Mouse (Mus musculus) midbrain, embryonic 10.5 days (tissue): ENCODE measurements around the gene Zhx3. TPM values are rescaled to one million over a fixed set of nuclear protein-coding genes. Genes with fewer than 3 reads are reported as not detected.

Experiments used
- DNase-seq: peaks from one replicate; pipeline ENCODE4 v3.0.0-alpha.2; 2017; ENCODE audit warnings: low spot score
- H3K27ac ChIP-seq: fragments of 300-500 bp; sonication (generic); replicated peaks from 2 replicates; pipeline ENCODE4 v1.5.1; 2016; ENCODE audit warnings: mild to moderate bottlenecking
- H3K27me3 ChIP-seq: fragments of 300-500 bp; sonication (generic); 2 replicates; pipeline ENCODE4 v1.6.1; 2016; ENCODE audit warnings: low read depth, mild to moderate bottlenecking; ENCODE audit not compliant: poor library complexity, severe bottlenecking
- H3K36me3 ChIP-seq: fragments of 300-500 bp; sonication (generic); 2 replicates; pipeline ENCODE4 v1.6.1; 2016; ENCODE audit warnings: mild to moderate bottlenecking, moderate library complexity
- H3K4me1 ChIP-seq: fragments of 300-500 bp; sonication (generic); 2 replicates; pipeline ENCODE4 v1.6.1; 2016
- H3K4me3 ChIP-seq: fragments of 300-500 bp; sonication (generic); 2 replicates; pipeline ENCODE4 v1.5.1; 2016; ENCODE audit warnings: mild to moderate bottlenecking, moderate library complexity
- H3K9me3 ChIP-seq: fragments of 300-500 bp; sonication (generic); replicated peaks from 2 replicates; pipeline ENCODE4 v1.6.1; 2016; ENCODE audit warnings: mild to moderate bottlenecking
- WGBS: fragments of 180-500 bp; shearing (Covaris S2); methylation state at CpG from one replicate; pipeline ENCODE4 v1.1.7; 2016; 5-methylcytosine and 5-hydroxymethylcytosine counted together
- polyA plus RNA-seq: library from polyadenylated mRNA; unstranded; fragments of >200 nt; fragmentation: Nextera tagmentation; extraction: Ambion mirVana; gene quantifications from 2 replicates; pipeline ENCODE4 v1.2.1, GENCODE M21; 2016

The Zhx3 gene
- polyA plus RNA-seq, 1 experiment from 2014 or later, result 5.9 TPM

DNA sequence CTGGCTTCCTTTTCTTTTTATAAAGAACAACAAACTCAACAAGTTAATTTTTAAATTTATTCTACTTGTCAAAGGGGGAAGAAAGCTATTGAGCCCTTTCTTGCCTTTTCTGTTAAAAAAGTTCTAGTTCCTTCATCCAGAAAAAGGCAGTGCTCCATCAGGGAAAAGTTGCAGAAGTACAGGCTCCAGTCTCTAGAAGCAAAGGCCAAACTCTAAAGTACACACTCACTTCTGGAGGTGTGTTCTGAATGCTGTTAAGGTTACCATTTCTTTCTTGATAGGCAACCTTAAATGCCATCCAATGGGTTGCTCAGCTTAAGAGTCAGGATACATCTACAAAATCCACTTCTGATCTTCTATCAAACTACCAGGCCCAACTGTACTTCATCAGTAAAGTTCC is 83.1 kb downstream of the Zhx3 start:
- Histone ChIP-seq H3K27ac (no peak overlapping the region), H3K9me3 (no peaks in the 10 kb centered on the region), H3K4me1 (no peaks in the 10 kb centered on the region), H3K27me3 (no peaks in the 10 kb centered on the region), H3K36me3 (no peaks in the 10 kb centered on the region), H3K4me3 (no peak overlapping the region)
- no peak for DNase-seq

DNA sequence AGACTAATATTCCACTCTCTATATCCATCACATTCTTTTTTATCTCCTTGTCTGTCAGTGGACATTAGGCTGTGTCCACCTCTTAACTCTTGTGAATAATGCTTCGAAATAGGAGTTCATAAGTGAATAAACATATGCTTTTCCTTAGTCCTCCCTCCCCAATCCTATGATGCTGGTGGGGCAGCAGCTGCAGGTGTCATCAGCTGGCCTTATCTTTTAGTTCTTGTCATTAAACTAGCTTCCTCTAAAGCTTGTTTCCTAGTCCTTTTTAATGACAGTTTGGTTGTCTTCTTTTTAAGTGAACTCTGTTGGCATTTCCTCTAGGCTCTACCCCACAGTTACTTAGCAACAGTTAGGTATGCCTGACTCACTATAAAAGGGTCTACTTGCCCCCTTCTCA is 83.8 kb downstream of the Zhx3 start:
- 86% methylated on average over 1 of the region's 1 CpGs for WGBS
- Histone ChIP-seq H3K27me3 (no peaks in the 10 kb centered on the region), H3K4me1 (no peaks in the 10 kb centered on the region), H3K9me3 (no peaks in the 10 kb centered on the region), H3K4me3 (no peak overlapping the region), H3K27ac (no peak overlapping the region), H3K36me3 (no peaks in the 10 kb centered on the region)
- DNase-seq, result no peak

DNA sequence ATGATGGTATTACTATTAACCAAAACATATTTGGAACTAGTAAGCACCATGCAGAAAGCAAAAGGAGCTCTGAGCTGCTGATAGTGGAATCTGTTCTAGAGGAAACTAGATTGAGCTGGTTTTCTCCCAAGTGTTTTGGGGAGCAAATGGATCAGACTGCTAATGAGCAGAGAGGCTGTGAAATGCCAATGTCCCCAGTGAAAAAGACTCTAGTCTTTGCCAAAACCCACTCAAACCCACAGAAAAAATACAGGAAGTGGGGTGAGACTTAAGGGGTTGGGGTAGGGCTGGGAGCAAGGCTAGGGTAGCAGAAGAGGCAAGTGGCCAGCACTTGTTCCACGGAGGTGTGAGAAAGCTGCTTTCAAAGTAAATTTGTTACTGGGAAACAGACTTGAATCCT is 86.5 kb downstream of the Zhx3 start:
- 76% methylated on average over 1 of the region's 1 CpGs for WGBS
- Histone ChIP-seq H3K27ac (no peak overlapping the region), H3K36me3 (peaks cover 6% of the 10 kb centered on the region; the same call in 1 of the 2 replicates), H3K4me1 (no peaks in the 10 kb centered on the region), H3K9me3 (no peaks in the 10 kb centered on the region), H3K4me3 (no peak overlapping the region), H3K27me3 (no peaks in the 10 kb centered on the region)
- DNase-seq, result no peak

DNA sequence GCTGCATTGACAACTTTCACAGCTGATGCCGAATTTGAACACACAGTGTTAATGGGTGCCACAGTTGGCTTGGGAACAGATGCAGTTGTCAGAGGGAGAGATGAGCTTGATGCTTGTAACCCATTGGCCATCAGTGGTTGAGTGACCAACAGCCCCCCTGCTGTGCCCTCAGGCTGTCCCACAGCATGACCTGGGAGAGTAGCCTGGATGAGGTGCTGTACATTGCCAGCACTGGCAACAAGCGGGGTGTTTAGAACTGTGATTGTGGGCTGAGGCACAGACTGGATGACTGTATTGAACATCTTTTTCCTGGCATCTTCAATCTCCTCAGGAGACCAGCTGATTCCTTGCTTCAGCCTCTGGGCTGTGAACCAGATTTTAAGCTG is 92.0 kb downstream of the Zhx3 start:
- H3K4me3 ChIP-seq, result no peak overlapping the region
- WGBS, result 94% methylated on average over 2 of the region's 2 CpGs
- H3K4me1 ChIP-seq, result no peaks in the 10 kb centered on the region
- DNase-seq, result no peak
- H3K27me3 ChIP-seq, result no peaks in the 10 kb centered on the region
- no peaks in the 10 kb centered on the region for H3K9me3 ChIP-seq
- peaks cover 23% of the 10 kb centered on the region for H3K36me3 ChIP-seq
- H3K27ac ChIP-seq, result no peak overlapping the region

DNA sequence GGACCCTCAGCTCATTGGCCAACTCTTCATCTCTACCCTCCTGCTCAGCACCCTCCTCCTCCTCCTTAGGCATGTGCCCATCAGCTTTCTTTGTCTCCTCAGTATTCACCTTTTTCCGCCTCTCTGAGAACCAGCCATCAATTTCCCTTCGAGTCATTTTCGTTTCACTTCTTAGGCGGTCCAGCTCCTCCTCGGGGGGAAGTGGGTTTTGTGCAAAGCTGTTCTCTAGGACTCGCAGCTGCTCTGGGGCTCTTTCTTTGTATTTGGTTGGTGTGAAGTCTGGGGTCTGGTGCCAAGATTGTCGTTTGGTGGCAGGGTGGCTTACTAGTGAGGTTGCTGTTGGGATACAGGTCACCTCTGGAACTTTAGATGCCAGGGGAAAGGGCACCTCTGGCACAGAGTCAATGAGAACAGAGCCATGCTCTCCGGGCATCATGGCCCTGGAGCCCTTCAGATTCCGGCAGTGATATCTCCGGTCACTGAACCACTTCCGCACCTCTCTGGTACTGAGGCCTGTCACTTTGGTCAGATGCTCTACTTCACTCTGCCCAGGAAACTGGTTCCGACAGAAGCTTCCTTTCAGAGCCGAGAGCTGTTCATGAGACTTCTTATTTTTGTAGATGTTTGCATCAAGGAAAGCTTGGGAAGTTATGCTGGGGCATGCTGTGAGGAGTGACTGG is 92.5 kb downstream of the Zhx3 start:
- Histone ChIP-seq H3K27me3 (no peaks in the 10 kb centered on the region), H3K36me3 (peaks cover 23% of the 10 kb centered on the region), H3K9me3 (no peaks in the 10 kb centered on the region), H3K27ac (no peak overlapping the region), H3K4me1 (no peaks in the 10 kb centered on the region), H3K4me3 (no peak overlapping the region)
- DNase-seq, result no peak
- 92% methylated on average over 13 of the region's 13 CpGs for WGBS

DNA sequence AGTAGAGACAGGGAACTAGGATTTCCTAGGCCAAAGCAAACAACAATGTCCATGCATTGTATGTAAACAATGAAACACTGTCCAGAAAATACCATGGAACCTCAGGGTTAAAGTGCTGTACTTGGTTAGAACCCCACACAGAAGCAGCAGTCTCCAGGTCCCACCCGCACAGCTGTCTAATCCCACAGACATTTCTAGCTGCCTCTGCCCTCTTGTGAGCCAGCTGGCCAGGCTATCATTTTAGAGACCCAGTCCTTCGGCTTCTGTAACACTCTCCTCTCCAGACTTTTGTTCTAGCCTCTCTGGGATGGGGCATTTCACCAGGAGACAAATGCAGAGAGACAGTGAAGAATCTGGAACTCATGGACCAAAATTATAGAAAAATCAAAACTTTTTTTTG is 94.8 kb downstream of the Zhx3 start:
- H3K27ac ChIP-seq, result no peak overlapping the region
- no peaks in the 10 kb centered on the region for H3K9me3 ChIP-seq
- no peak for DNase-seq
- no peaks in the 10 kb centered on the region for H3K27me3 ChIP-seq
- no peak overlapping the region for H3K4me3 ChIP-seq
- H3K4me1 ChIP-seq, result no peaks in the 10 kb centered on the region
- 90% methylated on average over 2 of the region's 2 CpGs for WGBS
- H3K36me3 ChIP-seq, result peaks cover 23% of the 10 kb centered on the region

DNA sequence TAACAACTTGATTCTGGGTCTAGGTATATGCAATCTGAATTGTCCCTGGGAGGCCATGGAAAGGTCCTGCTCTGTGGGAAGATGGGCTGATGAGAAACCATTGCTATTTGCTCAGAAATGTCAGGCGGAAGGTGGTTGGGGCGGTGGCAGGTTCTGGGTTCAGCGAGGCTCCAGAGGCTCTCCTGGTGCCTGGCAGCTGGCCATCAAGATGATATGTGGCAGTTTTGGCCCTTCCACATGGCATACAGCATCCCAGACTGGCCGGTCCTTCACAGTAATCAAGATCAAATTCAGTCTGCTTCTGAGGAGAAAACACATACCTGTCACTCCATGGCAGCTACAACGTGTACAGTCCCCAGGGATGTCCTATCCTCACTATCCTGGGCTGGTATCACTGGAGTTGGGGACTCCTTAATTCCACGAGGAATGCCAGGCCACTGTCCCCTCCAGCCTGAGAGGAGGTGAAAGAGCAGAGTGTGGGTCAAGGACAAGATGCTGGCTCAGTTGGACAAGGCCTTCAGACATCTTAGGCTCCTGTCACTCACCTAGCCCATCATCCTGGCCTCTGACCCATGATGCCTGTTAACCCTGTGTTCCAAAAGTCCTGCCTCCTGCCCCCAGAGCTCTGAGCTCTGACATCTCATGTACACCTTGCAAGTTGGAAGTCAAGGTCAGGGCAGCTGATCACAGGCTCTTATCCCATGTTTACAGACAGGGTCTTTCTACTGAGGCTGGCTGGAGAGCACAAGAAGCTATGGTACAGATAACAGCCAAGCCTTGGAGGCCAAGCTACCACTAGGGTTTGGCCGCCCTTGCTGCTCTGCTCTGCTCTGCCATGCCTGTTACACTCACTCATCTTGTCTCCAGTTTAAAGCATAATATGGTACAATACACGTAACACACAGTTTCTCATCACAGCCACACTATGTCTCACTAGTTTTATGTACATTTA is 101.2 kb downstream of the Zhx3 start:
- Histone ChIP-seq H3K4me1 (no peaks in the 10 kb centered on the region), H3K9me3 (no peaks in the 10 kb centered on the region), H3K36me3 (peaks cover 29% of the 10 kb centered on the region), H3K4me3 (no peak overlapping the region), H3K27me3 (no peaks in the 10 kb centered on the region), H3K27ac (no peak overlapping the region)
- 86% methylated on average over 8 of the region's 8 CpGs for WGBS
- no peak for DNase-seq

DNA sequence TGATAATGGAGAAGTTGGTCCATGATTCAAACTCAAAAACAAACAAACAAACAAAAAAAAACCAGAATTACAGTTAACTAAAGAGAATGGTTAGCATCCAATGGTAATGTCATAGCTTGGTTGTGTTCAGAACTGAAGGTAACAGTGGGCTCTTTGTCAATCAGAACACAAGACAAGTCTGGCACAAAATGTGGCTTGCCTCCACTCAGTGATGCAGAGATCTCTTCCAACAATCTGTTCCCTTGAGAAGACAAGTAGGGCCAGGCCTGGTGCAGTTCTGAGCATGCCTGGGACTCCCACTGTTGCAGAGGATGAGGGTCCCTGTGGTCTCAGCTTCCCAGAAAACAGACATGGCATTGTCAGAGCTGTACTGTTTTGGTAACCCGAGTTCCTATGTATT is 101.9 kb downstream of the Zhx3 start:
- H3K4me3 ChIP-seq, result no peak overlapping the region
- WGBS, result 79% methylated on average over 1 of the region's 1 CpGs
- peaks cover 34% of the 10 kb centered on the region for H3K36me3 ChIP-seq
- H3K9me3 ChIP-seq, result no peaks in the 10 kb centered on the region
- no peak for DNase-seq
- H3K27ac ChIP-seq, result no peak overlapping the region
- no peaks in the 10 kb centered on the region for H3K27me3 ChIP-seq
- H3K4me1 ChIP-seq, result no peaks in the 10 kb centered on the region

DNA sequence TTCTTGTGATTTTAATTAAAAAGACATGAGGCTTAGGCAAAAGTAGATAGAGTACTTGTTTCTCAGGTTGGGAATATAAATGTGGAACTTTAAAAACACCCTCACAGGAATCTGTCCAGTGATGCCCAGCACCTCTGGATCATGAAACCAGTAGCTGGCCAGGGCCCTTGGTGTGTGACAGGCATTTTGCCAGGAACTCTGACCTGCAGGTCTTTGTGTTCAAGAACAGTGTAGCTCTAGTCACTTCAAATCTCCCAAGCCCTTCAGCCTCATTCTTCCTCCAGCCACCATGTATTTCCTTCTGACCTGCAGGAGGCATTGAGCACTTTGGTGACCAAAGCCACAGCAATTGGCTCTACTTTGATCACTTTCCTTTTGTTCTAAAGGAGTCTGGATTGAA is 102.4 kb downstream of the Zhx3 start:
- Histone ChIP-seq H3K27ac (no peak overlapping the region), H3K9me3 (no peaks in the 10 kb centered on the region), H3K4me3 (no peak overlapping the region), H3K4me1 (peaks cover 2% of the 10 kb centered on the region; the same call in 1 of the 2 replicates), H3K27me3 (no peaks in the 10 kb centered on the region), H3K36me3 (peaks cover 37% of the 10 kb centered on the region)
- DNase-seq, result no peak

DNA sequence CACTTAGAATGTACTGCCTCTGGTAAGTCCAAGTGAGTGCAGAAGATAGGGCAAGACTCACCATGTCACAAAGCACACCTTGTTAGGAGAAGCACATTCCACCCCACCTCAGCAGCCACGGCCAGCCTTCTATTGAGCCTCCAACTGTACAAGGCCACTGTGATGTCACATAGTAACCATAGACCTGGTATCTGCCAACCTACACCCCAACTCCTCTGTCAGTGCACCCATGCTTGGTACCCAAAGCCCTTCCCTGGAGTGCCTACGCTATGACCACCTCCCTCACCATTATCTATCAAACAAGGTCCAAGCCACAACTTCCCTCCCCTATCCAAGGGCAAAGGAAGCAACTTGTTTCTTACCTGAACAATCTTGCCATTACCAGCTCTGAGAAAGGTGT is 103.8 kb downstream of the Zhx3 start:
- H3K4me1 ChIP-seq, result peaks cover 9% of the 10 kb centered on the region
- H3K9me3 ChIP-seq, result no peaks in the 10 kb centered on the region
- H3K27ac ChIP-seq, result no peak overlapping the region
- no peaks in the 10 kb centered on the region for H3K27me3 ChIP-seq
- peaks cover 52% of the 10 kb centered on the region for H3K36me3 ChIP-seq
- WGBS, result 95% methylated on average over 2 of the region's 2 CpGs
- DNase-seq, result no peak
- H3K4me3 ChIP-seq, result no peak overlapping the region

DNA sequence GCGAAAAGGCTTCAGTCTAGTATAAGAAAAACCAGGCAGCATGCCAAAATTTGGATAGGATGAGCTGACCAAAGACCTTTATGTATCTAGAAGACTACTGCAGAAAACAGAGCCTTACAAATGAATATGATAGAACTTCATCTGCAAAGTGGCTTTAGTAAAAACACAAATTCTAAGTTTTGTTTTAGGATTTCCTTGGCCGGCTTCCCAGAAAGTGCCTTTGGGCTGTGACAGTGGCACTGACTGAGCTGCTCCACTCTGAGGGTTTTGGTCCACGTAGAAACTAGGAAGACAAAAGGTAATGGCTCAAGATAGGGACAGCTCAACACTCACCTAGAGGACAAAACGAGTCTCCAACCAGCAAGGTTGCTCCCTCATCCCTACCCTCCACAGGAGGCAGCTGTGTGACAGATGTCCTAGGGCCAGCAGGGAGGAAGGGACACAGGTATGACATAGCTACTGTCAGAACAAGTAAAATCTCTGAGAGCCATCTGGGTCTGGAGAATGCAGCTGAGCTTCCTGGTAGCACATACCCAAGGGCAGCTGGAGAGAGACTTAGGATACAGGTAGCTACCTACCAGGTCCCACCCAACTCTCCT is 104.6 kb downstream of the Zhx3 start:
- H3K9me3 ChIP-seq, result no peaks in the 10 kb centered on the region
- peaks cover 60% of the 10 kb centered on the region for H3K36me3 ChIP-seq
- 87% methylated on average over 4 of the region's 4 CpGs for WGBS
- H3K27me3 ChIP-seq, result no peaks in the 10 kb centered on the region
- H3K4me1 ChIP-seq, result peaks cover 9% of the 10 kb centered on the region
- DNase-seq, result no peak
- H3K4me3 ChIP-seq, result no peak overlapping the region
- H3K27ac ChIP-seq, result no peak overlapping the region

DNA sequence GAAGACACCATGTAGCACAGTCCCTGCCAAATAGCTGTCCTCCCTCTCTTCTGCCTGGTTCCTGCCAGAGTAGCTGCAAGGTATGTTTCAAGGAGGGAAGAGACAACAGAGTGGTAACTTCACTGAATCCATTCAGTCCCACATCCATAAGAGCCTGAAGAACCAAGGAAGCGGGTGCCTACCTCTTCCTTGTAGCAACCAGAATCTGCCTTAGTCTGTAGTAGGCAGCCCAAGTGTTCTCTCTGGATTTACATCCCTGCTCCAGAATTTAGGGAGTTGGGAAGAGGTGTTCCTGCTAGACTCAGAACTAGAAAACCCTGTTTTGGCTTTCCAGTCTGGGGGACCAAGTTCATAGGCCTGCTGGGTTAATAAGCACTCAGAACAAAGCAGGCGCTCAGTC is 105.6 kb downstream of the Zhx3 start:
- peaks cover 9% of the 10 kb centered on the region for H3K4me1 ChIP-seq
- no peak overlapping the region for H3K4me3 ChIP-seq
- no peaks in the 10 kb centered on the region for H3K27me3 ChIP-seq
- H3K9me3 ChIP-seq, result no peaks in the 10 kb centered on the region
- H3K27ac ChIP-seq, result no peak overlapping the region
- no peak for DNase-seq
- 91% methylated on average over 2 of the region's 2 CpGs for WGBS
- H3K36me3 ChIP-seq, result peaks cover 69% of the 10 kb centered on the region

DNA sequence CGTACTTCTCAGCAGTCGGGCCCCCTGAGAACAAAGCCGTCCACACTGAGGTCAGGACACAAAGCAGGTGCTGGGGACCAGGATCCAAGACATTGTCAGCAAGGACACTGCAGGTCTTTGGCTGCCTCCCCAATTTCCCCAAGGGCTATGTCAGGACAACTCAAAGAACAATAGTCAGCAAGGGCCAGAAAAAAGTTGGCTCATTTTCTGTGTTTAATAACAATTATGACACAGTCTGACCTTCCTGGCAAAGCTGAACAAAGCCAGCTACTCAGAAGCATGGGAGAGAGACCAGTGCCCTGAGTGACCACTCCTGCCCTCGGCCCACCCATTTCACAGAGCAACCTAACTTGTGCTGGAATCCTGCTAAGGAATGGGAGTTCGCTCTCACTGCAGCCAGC is 106.4 kb downstream of the Zhx3 start:
- 81% methylated on average over 5 of the region's 5 CpGs for WGBS
- H3K36me3 ChIP-seq, result peaks cover 78% of the 10 kb centered on the region
- no peaks in the 10 kb centered on the region for H3K27me3 ChIP-seq
- peaks cover 9% of the 10 kb centered on the region for H3K4me1 ChIP-seq
- no peak for DNase-seq
- no peak overlapping the region for H3K4me3 ChIP-seq
- H3K27ac ChIP-seq, result no peak overlapping the region
- H3K9me3 ChIP-seq, result no peaks in the 10 kb centered on the region
